Mouse (Mus musculus) myocyte (in vitro differentiated cells): ENCODE results near the gene Timm17b.
"Not testable (repeated sequence)": the region's sequence is repeated elsewhere in the genome, so short reads cannot be mapped to it uniquely, and the experiment has no call there.

Experiments used
- CEBPB ChIP-seq: IDR thresholded peaks from 2 replicates; pipeline ENCODE4 v1.6.1; 2011; ENCODE audit warnings: mild to moderate bottlenecking, moderate library complexity; ENCODE audit not compliant: poor library complexity, insufficient read depth, severe bottlenecking
- E2F4 ChIP-seq: IDR thresholded peaks from one replicate; pipeline ENCODE4 v1.6.1; 2011; ENCODE audit warnings: mild to moderate bottlenecking, control low read depth, moderate library complexity; ENCODE audit not compliant: insufficient read depth
- MAX ChIP-seq: IDR thresholded peaks from one replicate; pipeline ENCODE4 v1.6.1; 2011; ENCODE audit warnings: low read depth, mild to moderate bottlenecking, control low read depth
- MYOG ChIP-seq, 3 experiments: IDR thresholded peaks; one replicate each; pipeline ENCODE4 v1.6.1; 2011; ENCODE audit warnings: control low read depth in 2 of 3, low read depth in 2 of 3, mild to moderate bottlenecking in 2 of 3; ENCODE audit not compliant: insufficient read length in 2 of 3, control insufficient read depth in 1 of 3, insufficient read depth in 1 of 3
- POLR2A ChIP-seq: IDR thresholded peaks from one replicate; pipeline ENCODE4 v1.6.1; 2011; ENCODE audit warnings: low read depth, mild to moderate bottlenecking, control low read depth, moderate library complexity; ENCODE audit not compliant: insufficient read length
- POLR2AphosphoS2 ChIP-seq: IDR thresholded peaks from one replicate; pipeline ENCODE4 v1.6.1; 2011; ENCODE audit warnings: low read depth, control low read depth; ENCODE audit not compliant: insufficient read length
- REST ChIP-seq: IDR thresholded peaks from one replicate; pipeline ENCODE4 v1.6.1; 2011; ENCODE audit warnings: mild to moderate bottlenecking, control low read depth, moderate library complexity; ENCODE audit not compliant: insufficient read depth, insufficient read length
- TCF12 ChIP-seq: IDR thresholded peaks from one replicate; pipeline ENCODE4 v1.6.1; 2011; ENCODE audit warnings: mild to moderate bottlenecking, control low read depth; ENCODE audit not compliant: poor library complexity, insufficient read depth, severe bottlenecking
- TCF3 ChIP-seq: IDR thresholded peaks from one replicate; pipeline ENCODE4 v1.6.1; 2011; ENCODE audit warnings: low read depth, control low read depth; ENCODE audit not compliant: insufficient read length
- USF1 ChIP-seq: IDR thresholded peaks from one replicate; pipeline ENCODE4 v1.6.1; 2011; ENCODE audit warnings: low read depth, mild to moderate bottlenecking, control low read depth, moderate library complexity

DNA sequence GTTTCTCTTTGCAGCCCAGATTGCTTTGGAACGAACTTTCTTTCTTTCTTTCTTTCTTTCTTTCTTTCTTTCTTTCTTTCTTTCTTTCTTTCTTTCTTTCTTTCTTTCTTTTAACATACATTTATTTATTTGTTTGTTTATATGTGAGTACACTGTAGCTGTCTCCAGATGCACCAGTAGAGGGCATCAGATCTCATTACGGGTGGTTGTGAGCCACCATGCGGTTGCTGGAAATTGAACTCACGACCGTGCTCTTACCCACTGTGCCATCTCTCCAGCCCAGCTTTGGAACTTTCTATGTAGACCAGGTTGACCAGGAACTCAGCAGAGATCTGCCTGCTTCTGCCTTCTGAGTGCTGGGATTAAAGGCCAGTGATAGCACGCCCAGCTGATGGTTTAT lies 18.8 kb downstream of the Timm17b start:
- not testable (repeated sequence) for TF ChIP-seq POLR2A; E2F4; USF1; POLR2AphosphoS2; TCF12; MAX; CEBPB; TCF3; MYOG (IDR thresholded peaks at IDR 0.05; ENCODE audit: control insufficient read depth in 1 of 3, insufficient read depth in 1 of 3, insufficient read length in 2 of 3, low read depth in 2 of 3); REST
